In genomic region chr6:137557159-137557558, GRCm38 (mm10) we compare ENCODE assay signal across 20 mouse cellular contexts.
A peak's percentile ranks its signal among the peaks of the same experiment; 100 is the strongest.
DNase-seq lines count a peak whose midpoint lies in the region; ATAC-seq and TF ChIP-seq lines count a peak whose summit lies in the region.
"Had no signal": no experiment of that assay in that cellular context is flagged by ENCODE, and none has a peak within 500 bp of the region (broad histone marks: within the 10 kb centered on the region; RNA-seq: fewer than 3 reads in every experiment).

No protein-coding gene starts in this region.

- H3K4me2 ChIP-seq in heart, embryonic 16.5 days (ENCODE audit: low read depth, low read length): no peak overlapping the region
- no peak overlapping the region for H3K4me2 ChIP-seq in midbrain, embryonic 13.5 days (replicated peaks)
- H3K4me2 ChIP-seq: embryonic facial prominence, embryonic 12.5 days; forebrain, embryonic 15.5 days; hindbrain, embryonic 15.5 days; intestine, embryonic 15.5 days; kidney, embryonic 15.5 days; lung, embryonic 14.5 days; stomach, embryonic 15.5 days had no signal

- H3K36me3 ChIP-seq in heart, embryonic 16.5 days (ENCODE audit: control insufficient read depth, insufficient read depth): no peaks in the 10 kb centered on the region
- H3K36me3 ChIP-seq in MEL (ENCODE audit: control insufficient read depth in 1 of 2, insufficient read depth in 2 of 2, low read length in 2 of 2) (no peaks in the 10 kb centered on the region), macrophage (ENCODE audit: inconsistent target) (no peaks in the 10 kb centered on the region)
- H3K36me3 ChIP-seq in midbrain, embryonic 13.5 days: no peaks in the 10 kb centered on the region
- H3K36me3 ChIP-seq: embryonic facial prominence, embryonic 12.5 days; forebrain, embryonic 15.5 days; hindbrain, embryonic 15.5 days; kidney, embryonic 15.5 days; stomach, embryonic 15.5 days had no signal

- no peak for TF ChIP-seq CTCF in MEL (IDR thresholded peaks at IDR 0.05 in 2 of 3, conservative IDR thresholded peaks at IDR 0.05 in 1 of 3; ENCODE audit: control insufficient read depth in 1 of 3, insufficient read depth in 1 of 3, low read depth in 2 of 3, low read length in 3 of 3, poor library complexity in 1 of 3, severe bottlenecking in 1 of 3)

- H3K4me1 ChIP-seq in heart, embryonic 16.5 days (ENCODE audit: control insufficient read depth, insufficient read depth, low read length): peaks cover 28% of the 10 kb centered on the region
- H3K4me1 ChIP-seq in MEL (ENCODE audit: control insufficient read depth in 1 of 2, insufficient read depth in 2 of 2, low read length in 2 of 2): no peaks in the 10 kb centered on the region
- H3K4me1 ChIP-seq in brown adipose tissue, adult 24 weeks (ENCODE audit: control insufficient read depth, insufficient read depth, insufficient read length, low read length): peaks cover 27% of the 10 kb centered on the region
- peaks cover 6% of the 10 kb centered on the region; the same call in 1 of the 2 replicates for H3K4me1 ChIP-seq in midbrain, embryonic 13.5 days (replicated peaks)
- H3K4me1 ChIP-seq: stomach, embryonic 15.5 days had no signal

- peak overlapping the region; percentile 61 for H3K27ac ChIP-seq in heart, embryonic 16.5 days (ENCODE audit: low read length)
- H3K27ac ChIP-seq in MEL (ENCODE audit: control insufficient read depth, low read depth, low read length) (no peak overlapping the region), macrophage (peak overlapping the region; percentile 98)
- H3K27ac ChIP-seq in brown adipose tissue, adult 24 weeks (replicated peaks; ENCODE audit: low read depth, low read length): peak overlapping the region; percentile 49
- H3K27ac ChIP-seq in midbrain, embryonic 13.5 days: no peak overlapping the region
- H3K27ac ChIP-seq: embryonic facial prominence, embryonic 12.5 days; forebrain, embryonic 15.5 days; hindbrain, embryonic 15.5 days; intestine, embryonic 15.5 days; kidney, embryonic 15.5 days; stomach, embryonic 15.5 days had no signal

- no peak for TF ChIP-seq RAD21 in MEL (IDR thresholded peaks at IDR 0.05; ENCODE audit: low read depth, low read length)

- no peak for TF ChIP-seq POLR2A in MEL (IDR thresholded peaks at IDR 0.05; ENCODE audit: control insufficient read depth in 1 of 2, insufficient read depth in 1 of 2, low read depth in 1 of 2, low read length in 2 of 2, poor library complexity in 1 of 2)

- no peak for ATAC-seq in heart, embryonic 16.5 days (replicated peaks; ENCODE audit: extremely low read depth, insufficient read depth, low FRiP score)
- ATAC-seq in midbrain, embryonic 13.5 days: no peak
- ATAC-seq: forebrain, embryonic 15.5 days; intestine, embryonic 15.5 days; midbrain, embryonic 16.5 days had no signal

- no peak overlapping the region for H3K9ac ChIP-seq in heart, embryonic 16.5 days (ENCODE audit: low read length)
- H3K9ac ChIP-seq in MEL (ENCODE audit: control insufficient read depth, low read depth, low read length, poor library complexity, severe bottlenecking): no peak overlapping the region
- H3K9ac ChIP-seq in midbrain, embryonic 13.5 days (replicated peaks): no peak overlapping the region
- H3K9ac ChIP-seq: embryonic facial prominence, embryonic 12.5 days; forebrain, embryonic 15.5 days; hindbrain, embryonic 15.5 days; intestine, embryonic 15.5 days; kidney, embryonic 15.5 days; lung, embryonic 14.5 days; stomach, embryonic 15.5 days had no signal

- H3K79me2 ChIP-seq in MEL (ENCODE audit: control insufficient read depth, insufficient read depth, low read length, poor library complexity) (no peaks in the 10 kb centered on the region), macrophage (ENCODE audit: inconsistent target) (peaks cover 62% of the 10 kb centered on the region)

- peaks cover 7% of the 10 kb centered on the region; the same call in 1 of the 2 replicates for H3K9me3 ChIP-seq in heart, embryonic 16.5 days (replicated peaks; ENCODE audit: control insufficient read depth, low read length)
- H3K9me3 ChIP-seq in MEL (replicated peaks; ENCODE audit: insufficient read depth, low read length): no peaks in the 10 kb centered on the region
- no peaks in the 10 kb centered on the region for H3K9me3 ChIP-seq in midbrain, embryonic 13.5 days
- H3K9me3 ChIP-seq: embryonic facial prominence, embryonic 12.5 days; forebrain, embryonic 15.5 days; hindbrain, embryonic 15.5 days; intestine, embryonic 15.5 days; kidney, embryonic 15.5 days; stomach, embryonic 15.5 days had no signal

- no peak for DNase-seq in heart, adult 18-20 months
- DNase-seq in MEL (ENCODE audit: low read depth, low spot score): peak; percentile 22
- DNase-seq in yolk sac, embryonic 10.5 days (ENCODE audit: low spot score): no peak
- DNase-seq: adrenal gland, adult 2 months; cerebellum, postnatal 10 days; gastrocnemius, postnatal 36 days; kidney, postnatal 4 days; lung, embryonic 14.5 days; right cerebral cortex, postnatal 25 days had no signal

- H3K4me3 ChIP-seq in heart, embryonic 16.5 days (ENCODE audit: low read length): no peak overlapping the region
- H3K4me3 ChIP-seq in MEL (ENCODE audit: control insufficient read depth in 1 of 2, insufficient read depth in 1 of 2, low read depth in 2 of 2, low read length in 2 of 2) (no peak overlapping the region), macrophage (ENCODE audit: inconsistent target) (no peak overlapping the region)
- H3K4me3 ChIP-seq in brown adipose tissue, adult 24 weeks (ENCODE audit: insufficient read depth, low read depth, low read length): no peak overlapping the region
- H3K4me3 ChIP-seq in midbrain, embryonic 13.5 days (replicated peaks): no peak overlapping the region
- H3K4me3 ChIP-seq: embryonic facial prominence, embryonic 12.5 days; forebrain, embryonic 15.5 days; hindbrain, embryonic 15.5 days; intestine, embryonic 15.5 days; kidney, embryonic 15.5 days; stomach, embryonic 15.5 days had no signal

- WGBS in heart, embryonic 16.5 days: 87% methylated on average over 4 of the region's 4 CpGs
- WGBS in macrophage (ENCODE audit: missing documents): 59% methylated on average over 4 of the region's 4 CpGs
- 90% methylated on average over 4 of the region's 4 CpGs for WGBS in midbrain, embryonic 13.5 days

- TF ChIP-seq EP300 in MEL (IDR thresholded peaks at IDR 0.05; ENCODE audit: low read depth in 1 of 2, low read length in 2 of 2): no peak

- no peaks in the 10 kb centered on the region for H3K27me3 ChIP-seq in heart, embryonic 16.5 days (ENCODE audit: control insufficient read depth, insufficient read depth, low read length)
- no peaks in the 10 kb centered on the region for H3K27me3 ChIP-seq in MEL (ENCODE audit: control insufficient read depth in 1 of 2, insufficient read depth in 2 of 2, low read length in 2 of 2)
- no peaks in the 10 kb centered on the region for H3K27me3 ChIP-seq in midbrain, embryonic 13.5 days
- H3K27me3 ChIP-seq: embryonic facial prominence, embryonic 12.5 days; forebrain, embryonic 15.5 days; hindbrain, embryonic 15.5 days; intestine, embryonic 15.5 days; kidney, embryonic 15.5 days; stomach, embryonic 15.5 days had no signal

TF ChIP-seq in MEL, 35 proteins besides CTCF, POLR2A, EP300 and RAD21:
- TF ChIP-seq CHD1 (IDR thresholded peaks at IDR 0.05; ENCODE audit: low read depth, low read length) (no peak), MAFK (IDR thresholded peaks at IDR 0.05; ENCODE audit: borderline replicate concordance, low read depth, low read length) (no peak), E2F4 (IDR thresholded peaks at IDR 0.05; ENCODE audit: borderline replicate concordance, low read depth, low read length) (no peak), SMC3 (IDR thresholded peaks at IDR 0.05; ENCODE audit: low read depth, low read length) (no peak), SIN3A (IDR thresholded peaks at IDR 0.05; ENCODE audit: low read length) (no peak), KAT2A (conservative IDR thresholded peaks at IDR 0.05; ENCODE audit: low read depth, low read length) (no peak), MAZ (IDR thresholded peaks at IDR 0.05; ENCODE audit: low read depth, low read length) (no peak), TAL1 (IDR thresholded peaks at IDR 0.05; ENCODE audit: low read length) (no peak), UBTF (IDR thresholded peaks at IDR 0.05; ENCODE audit: borderline replicate concordance, insufficient read depth, low read depth, low read length) (no peak), TBP (IDR thresholded peaks at IDR 0.05; ENCODE audit: low read depth, low read length) (no peak)
TF ChIP-seq in MEL: peak in this region for 0.

Comparison
In these comparisons a context has a peak if more than half of its experiments do, and no peak if none do; other contexts are left out.
1. H3K27ac ChIP-seq: peak in heart, embryonic 16.5 days (single experiment), brown adipose tissue, adult 24 weeks (single experiment) and macrophage (single experiment); none in MEL (single experiment) and midbrain, embryonic 13.5 days (single experiment).